In genomic region chr2:34963371-34963956, GRCm38 (mm10) we compare ENCODE assay signal across 9 mouse cellular contexts. TPM values are rescaled to one million over a fixed set of nuclear protein-coding genes. Genes with fewer than 3 reads are reported as not detected.
DNase-seq lines count a peak whose midpoint lies in the region; TF ChIP-seq lines count a peak whose summit lies in the region.
"Had no signal": no experiment of that assay in that cellular context is flagged by ENCODE, and none has a peak within 500 bp of the region (broad histone marks: within the 10 kb centered on the region; RNA-seq: fewer than 3 reads in every experiment).

No protein-coding gene starts in this region.

- H3K4me3 ChIP-seq in gastrocnemius, adult 2 months, result peak overlapping the region; percentile 45
- peak overlapping the region; percentile 67 for H3K4me3 ChIP-seq in bone marrow macrophage, adult 2 months (ENCODE audit: insufficient read depth, low read length)

- H3K4me1 ChIP-seq in bone marrow macrophage, adult 2 months (ENCODE audit: control insufficient read depth, insufficient read depth, low read length), result peaks cover 38% of the 10 kb centered on the region

- intact Hi-C loops in gastrocnemius, adult 2 months (cut with DNase I), result no loop called here

- no peak for DNase-seq in gastrocnemius, adult 2 months
- no peak for DNase-seq in gastrocnemius, postnatal 10 days
- peak; percentile 29 to 63 for DNase-seq in kidney, postnatal 4 days
- peak; percentile 45 to 67 for DNase-seq in spleen, postnatal 4 days (ENCODE audit: low spot score in 2 of 2)
- no peak for DNase-seq in cerebellum, adult 11 months
- DNase-seq in urinary bladder, postnatal 36 days (ENCODE audit: low spot score in 2 of 2), result no peak
- DNase-seq in left cerebral cortex, adult 9 months (ENCODE audit: low spot score in 2 of 2), result no peak

- TF ChIP-seq CTCF in gastrocnemius, adult 2 months (IDR thresholded peaks at IDR 0.05), result no peak
- TF ChIP-seq CTCF in bone marrow macrophage, adult 2 months (IDR thresholded peaks at IDR 0.05; ENCODE audit: low read depth, low read length), result no peak

- peak overlapping the region; percentile 63 for H3K27ac ChIP-seq in gastrocnemius, adult 2 months
- H3K27ac ChIP-seq in bone marrow macrophage, adult 2 months (ENCODE audit: insufficient read depth, low read depth, low read length), result peak overlapping the region; percentile 98

- TF ChIP-seq POLR2A in bone marrow macrophage, adult 2 months (IDR thresholded peaks at IDR 0.05; ENCODE audit: borderline replicate concordance, low read depth, low read length), result no peak

RNA-seq across cellular contexts. Expression of gene Traf1, which starts 1.9 kb away (rescaled TPM):
- total RNA-seq in gastrocnemius, adult 2 months (2021), result 1 to 10 TPM in 1 of 2 experiments, under 1 TPM in 1; 0.46 to 1.2 TPM
- total RNA-seq in gastrocnemius, postnatal 10 days (2021), result 1 to 10 TPM in 1 of 2 experiments, under 1 TPM in 1; 0.85 to 2.6 TPM
- 22.0 and 28.0 TPM in 2 replicates for polyA plus RNA-seq in bone marrow macrophage, adult 2 months (2012; ENCODE audit: insufficient read depth, insufficient read length, missing spikeins)
- polyA plus RNA-seq: G1E had no signal

RNA-seq across cellular contexts. Expression of gene Phf19, which starts 49.6 kb away (rescaled TPM):
- under 1 TPM; 0.54 to 0.61 TPM for total RNA-seq in gastrocnemius, adult 2 months (2021)
- total RNA-seq in gastrocnemius, postnatal 10 days (2021), result 1 to 10 TPM; 3.9 to 4.7 TPM
- polyA plus RNA-seq in bone marrow macrophage, adult 2 months (2012; ENCODE audit: insufficient read depth, insufficient read length, missing spikeins), result 9.9 and 13.4 TPM in 2 replicates

Comparison
In these comparisons a context has a peak if more than half of its experiments do, and no peak if none do; other contexts are left out.
1. DNase-seq: peak in kidney, postnatal 4 days (2 of 2) and spleen, postnatal 4 days (2 of 2); none in gastrocnemius, adult 2 months (single experiment), gastrocnemius, postnatal 10 days (single experiment), cerebellum, adult 11 months (single experiment), urinary bladder, postnatal 36 days (0 of 2) and left cerebral cortex, adult 9 months (0 of 2).